Mouse (Mus musculus) layer of hippocampus, adult 18-20 months (tissue): ENCODE results near the gene Tsx. TPM values are rescaled to one million over a fixed set of nuclear protein-coding genes. Genes with fewer than 3 reads are reported as not detected.
"Not testable (repeated sequence)": the region's sequence is repeated elsewhere in the genome, so short reads cannot be mapped to it uniquely, and the experiment has no call there.

Experiments used
- DNase-seq, 2 experiments: peaks; one replicate each; pipeline ENCODE4 v3.0.0; 2022; ENCODE audit warnings: low spot score in 2 of 2
- long read RNA-seq: library from polyadenylated mRNA; stranded (forward); transcript quantifications from one replicate; pipeline ENCODE4 v2.0.0, GENCODE M21; 2021
- total RNA-seq, 2 experiments: library from RNA; stranded (reverse); gene quantifications; 2 replicates each; pipeline ENCODE4 v1.2.3; 2021

Tsx gene
- total RNA-seq, result not detected
- long read RNA-seq, result 0 reads

GRCm38 (mm10) chrX:103414167-103414566, at the start of gene Tsx:
TSS of gene Tsx (plus strand) at chrX:103414467.
- no peak for DNase-seq

- peak; percentile 23 to 39 for DNase-seq
Observed at GRCm38 (mm10) chrX:103366201-103366600, 48.1 kb upstream of the Tsx start.

GRCm38 (mm10) chrX:103368650-103369049, 45.6 kb upstream of the Tsx start:
- no peak for DNase-seq

- no peak for DNase-seq
Observed at GRCm38 (mm10) chrX:103371221-103371620, 43.0 kb upstream of the Tsx start.

- DNase-seq, result no peak
Observed at GRCm38 (mm10) chrX:103371627-103372026, 42.6 kb upstream of the Tsx start.

- DNase-seq, result no peak
Observed at GRCm38 (mm10) chrX:103374250-103374649, 40.0 kb upstream of the Tsx start.

- DNase-seq, result no peak
Observed at GRCm38 (mm10) chrX:103384528-103384927, 29.7 kb upstream of the Tsx start.

- no peak for DNase-seq
Observed at GRCm38 (mm10) chrX:103388131-103388530, 26.1 kb upstream of the Tsx start.

GRCm38 (mm10) chrX:103393841-103394240, 20.4 kb upstream of the Tsx start:
- DNase-seq, result no peak

GRCm38 (mm10) chrX:103405021-103405420, 9.2 kb upstream of the Tsx start:
- no peak for DNase-seq

GRCm38 (mm10) chrX:103421710-103422109, 7.4 kb downstream of the Tsx start, which contains the start of gene Gm26992:
TSS of gene Gm26992 (plus strand) at chrX:103422010.
- DNase-seq, result no peak

- DNase-seq, result no peak
Observed at GRCm38 (mm10) chrX:103427677-103428076, 13.4 kb downstream of the Tsx start.

- DNase-seq, result no peak
Observed at GRCm38 (mm10) chrX:103432293-103432692, 18.0 kb downstream of the Tsx start.

GRCm38 (mm10) chrX:103438023-103438422, 23.8 kb downstream of the Tsx start:
- no peak for DNase-seq

GRCm38 (mm10) chrX:103440803-103441202, 26.5 kb downstream of the Tsx start:
- peak; percentile 29 to 60 for DNase-seq

GRCm38 (mm10) chrX:103443755-103444154, 29.5 kb downstream of the Tsx start:
- peak in 1 of 2 experiments; percentile 24 for DNase-seq

- peak in 1 of 2 experiments; percentile 9 for DNase-seq
Observed at GRCm38 (mm10) chrX:103447539-103448169, 33.4 kb downstream of the Tsx start.

- not testable (repeated sequence) for DNase-seq
Observed at GRCm38 (mm10) chrX:103448429-103448828, 34.2 kb downstream of the Tsx start.

- DNase-seq, result not testable (repeated sequence)
Observed at GRCm38 (mm10) chrX:103448943-103449722, 34.9 kb downstream of the Tsx start.

GRCm38 (mm10) chrX:103452815-103453214, 38.5 kb downstream of the Tsx start:
- no peak for DNase-seq

- DNase-seq, result no peak
Observed at GRCm38 (mm10) chrX:103460056-103460455, 45.8 kb downstream of the Tsx start.

GRCm38 (mm10) chrX:103468998-103469397, 54.7 kb downstream of the Tsx start:
- no peak for DNase-seq

- DNase-seq, result no peak
Observed at GRCm38 (mm10) chrX:103472346-103472745, 58.1 kb downstream of the Tsx start.
